Mouse (Mus musculus): ENCODE data around the gene Hnrnpf.

GRCm38 (mm10) chr6:117891369-117892160, 8.6 kb upstream of the Hnrnpf start:
- TF ChIP-seq CTCF (conservative IDR thresholded peaks at IDR 0.05; ENCODE audit: insufficient read depth, insufficient read length, low read depth, low read length) = no peak
- no peak for TF ChIP-seq POLR2A (IDR thresholded peaks at IDR 0.05; ENCODE audit: low read depth, low read length)

Data from kidney, adult 2 months (tissue).